Mouse (Mus musculus) neural tube, embryonic 12.5 days (tissue): Measurements from ENCODE around the gene Pou2f2. TPM values are rescaled to one million over a fixed set of nuclear protein-coding genes. Genes with fewer than 3 reads are reported as not detected.

Experiments
- ATAC-seq: fragments of 200-750 bp; cut with Nextera tagmentation; 2 replicates; pipeline ENCODE4 v1.8.0; 2017; ENCODE audit warnings: low read depth, mild to moderate bottlenecking, moderate TSS enrichment, moderate library complexity; ENCODE audit not compliant: low FRiP score
- H3K27ac ChIP-seq: fragments of 300-500 bp; sonication (generic); 2 replicates; pipeline ENCODE4 v1.5.1; 2016
- H3K27me3 ChIP-seq: fragments of 300-500 bp; sonication (generic); replicated peaks from 2 replicates; pipeline ENCODE4 v1.6.1; 2016; ENCODE audit warnings: mild to moderate bottlenecking
- H3K36me3 ChIP-seq: fragments of 300-500 bp; sonication (generic); 2 replicates; pipeline ENCODE4 v1.6.1; 2016; ENCODE audit warnings: mild to moderate bottlenecking
- H3K4me1 ChIP-seq: fragments of 300-500 bp; sonication (generic); 2 replicates; pipeline ENCODE4 v1.6.1; 2016
- H3K4me2 ChIP-seq: fragments of 300-500 bp; sonication (generic); replicated peaks from 2 replicates; pipeline ENCODE4 v1.6.1; 2016; ENCODE audit warnings: mild to moderate bottlenecking
- H3K4me3 ChIP-seq: fragments of 300-500 bp; sonication (generic); 2 replicates; pipeline ENCODE4 v1.5.1; 2016
- H3K9ac ChIP-seq: fragments of 300-500 bp; sonication (generic); 2 replicates; pipeline ENCODE4 v1.6.1; 2016; ENCODE audit warnings: mild to moderate bottlenecking
- H3K9me3 ChIP-seq: fragments of 300-500 bp; sonication (generic); 2 replicates; pipeline ENCODE4 v1.6.1; 2016; ENCODE audit warnings: mild to moderate bottlenecking
- WGBS: fragments of 180-500 bp; shearing (Covaris S2); methylation state at CpG from one replicate; pipeline ENCODE4 v1.1.7; 2016; 5-methylcytosine and 5-hydroxymethylcytosine counted together
- polyA plus RNA-seq: library from polyadenylated mRNA; unstranded; fragments of >200 nt; fragmentation: Nextera tagmentation; extraction: Ambion mirVana; gene quantifications from 2 replicates; pipeline ENCODE4 v1.2.1, GENCODE M21; 2016

Gene Pou2f2
- polyA plus RNA-seq, 1 experiment from 2014 or later = 32.6 TPM

DNA sequence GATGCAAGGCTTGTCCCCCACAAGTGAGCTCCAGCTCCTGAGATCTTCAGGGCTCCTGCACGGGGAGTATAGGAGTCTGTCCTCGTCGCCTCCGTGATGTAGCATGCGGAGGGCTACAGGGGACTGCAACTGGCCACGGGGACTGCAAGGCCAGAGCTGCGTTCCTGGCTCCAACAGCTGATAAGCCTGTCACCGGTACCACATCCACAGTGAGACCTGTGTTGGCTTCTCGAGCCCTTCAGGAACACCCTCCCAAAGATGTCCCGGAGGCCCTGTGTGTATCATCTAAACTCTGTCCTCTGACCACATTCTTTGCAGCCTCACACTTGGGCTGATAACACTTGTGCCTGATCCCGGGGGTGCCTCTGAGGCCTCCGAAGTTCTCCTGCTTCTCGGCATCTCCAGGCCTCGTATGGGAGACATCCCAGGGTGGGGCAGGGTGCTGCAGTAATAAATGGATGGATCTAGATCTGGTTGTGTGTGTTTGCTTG, 23.3 kb downstream of the Pou2f2 start:
- no peak overlapping the region for H3K9ac ChIP-seq
- no peak overlapping the region for H3K27ac ChIP-seq
- 35% methylated on average over 14 of the region's 14 CpGs for WGBS

DNA sequence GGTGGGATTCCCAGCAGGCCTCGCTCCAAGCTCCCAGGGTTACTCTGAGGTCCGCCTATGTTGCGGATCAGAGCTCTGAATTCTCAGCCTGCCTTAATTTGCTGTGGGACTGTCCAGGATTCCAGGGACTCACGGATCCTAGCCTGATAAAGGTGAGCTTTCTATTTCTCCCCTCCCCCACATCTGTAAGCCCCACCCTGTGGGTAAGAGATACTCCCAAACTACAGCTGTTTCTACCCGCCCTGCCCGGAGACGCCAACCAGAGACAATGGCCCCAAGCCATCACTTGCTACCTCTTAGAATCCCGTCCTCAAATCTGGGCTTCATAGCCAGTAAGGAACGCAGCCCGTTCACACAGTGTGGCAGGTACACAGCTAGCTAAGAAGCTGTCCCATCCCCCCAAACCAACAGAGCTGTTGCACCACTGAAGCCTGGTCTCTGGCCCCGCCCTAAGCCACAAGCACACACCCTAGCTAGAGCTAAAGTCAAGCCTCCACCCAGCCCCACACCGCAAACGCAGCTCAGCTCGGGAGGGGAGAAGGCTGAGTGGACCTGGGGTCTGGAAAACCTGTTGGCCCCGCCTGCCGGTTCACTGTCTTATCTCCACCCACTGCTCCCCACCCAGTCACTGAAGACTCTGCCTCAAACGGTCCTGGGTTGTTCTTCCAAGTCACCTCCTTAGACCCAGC, 23.9 kb downstream of the Pou2f2 start:
- peak overlapping the region; percentile 54 for H3K4me2 ChIP-seq
- no peaks in the 10 kb centered on the region for H3K27me3 ChIP-seq
- H3K4me1 ChIP-seq = peaks cover 61% of the 10 kb centered on the region
- WGBS = 14% methylated on average over 17 of the region's 17 CpGs
- no peaks in the 10 kb centered on the region for H3K36me3 ChIP-seq
- H3K9ac ChIP-seq = peak overlapping the region; percentile 58; the same call in 1 of the 2 replicates
- no peak for ATAC-seq
- no peak overlapping the region for H3K4me3 ChIP-seq
- no peak overlapping the region; the same call in 1 of the 2 replicates for H3K27ac ChIP-seq
- H3K9me3 ChIP-seq = no peaks in the 10 kb centered on the region

More for the DNA sequence above, 23.3 kb downstream of the Pou2f2 start:
- H3K9me3 ChIP-seq = no peaks in the 10 kb centered on the region
- no peak for ATAC-seq
- peak overlapping the region; percentile 54 for H3K4me2 ChIP-seq
- no peaks in the 10 kb centered on the region for H3K36me3 ChIP-seq
- no peaks in the 10 kb centered on the region for H3K27me3 ChIP-seq
- peaks cover 55% of the 10 kb centered on the region for H3K4me1 ChIP-seq
- H3K4me3 ChIP-seq = no peak overlapping the region

DNA sequence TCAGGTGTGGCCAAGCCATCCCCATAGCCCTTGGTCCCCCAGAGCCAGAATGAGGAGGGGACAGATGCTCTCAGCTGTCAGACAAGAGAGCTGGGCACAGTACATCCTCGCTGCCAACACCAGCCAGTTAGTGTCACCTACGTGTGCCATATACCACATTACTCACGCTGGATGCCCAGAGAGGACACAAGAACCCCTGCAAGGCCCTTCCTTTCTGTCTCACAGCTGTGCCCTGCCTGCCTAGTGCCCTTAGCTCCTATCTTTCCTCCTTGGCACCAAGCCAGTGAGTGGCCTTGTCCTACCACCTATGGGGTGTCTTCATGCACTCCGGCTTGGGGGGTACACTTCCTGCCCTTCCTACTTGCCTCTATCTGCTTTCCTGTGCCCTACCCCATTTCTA, 24.9 kb downstream of the Pou2f2 start:
- Histone ChIP-seq H3K9ac (peak overlapping the region; percentile 58), H3K9me3 (no peaks in the 10 kb centered on the region), H3K27me3 (no peaks in the 10 kb centered on the region), H3K27ac (peak overlapping the region; percentile 88; the same call in 1 of the 2 replicates), H3K4me3 (peak overlapping the region; percentile 25; the same call in 1 of the 2 replicates), H3K4me2 (peak overlapping the region; percentile 54), H3K36me3 (no peaks in the 10 kb centered on the region), H3K4me1 (peaks cover 70% of the 10 kb centered on the region)
- ATAC-seq = no peak
- 52% methylated on average over 4 of the region's 4 CpGs for WGBS

DNA sequence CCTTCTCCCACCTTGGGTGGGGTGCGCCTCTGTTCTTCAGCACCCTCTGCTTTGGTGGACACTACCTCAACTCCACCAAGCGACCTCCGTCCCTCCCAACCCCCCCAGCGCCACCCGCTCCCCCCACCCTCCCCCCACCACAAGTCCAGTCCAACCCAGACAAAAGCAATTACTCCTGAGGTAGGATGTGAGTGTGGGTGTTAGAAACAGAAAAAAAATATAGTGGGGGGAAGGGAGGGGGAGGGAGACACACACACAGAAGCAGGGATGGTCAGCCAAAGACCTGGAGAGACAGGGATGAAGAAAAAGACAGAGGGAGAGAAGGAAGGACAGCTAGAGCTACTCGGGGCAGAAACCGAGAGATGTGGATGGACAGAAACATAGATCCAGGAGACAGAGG, 25.7 kb downstream of the Pou2f2 start:
- peak overlapping the region; percentile 88 for H3K27ac ChIP-seq
- no peak for ATAC-seq

DNA sequence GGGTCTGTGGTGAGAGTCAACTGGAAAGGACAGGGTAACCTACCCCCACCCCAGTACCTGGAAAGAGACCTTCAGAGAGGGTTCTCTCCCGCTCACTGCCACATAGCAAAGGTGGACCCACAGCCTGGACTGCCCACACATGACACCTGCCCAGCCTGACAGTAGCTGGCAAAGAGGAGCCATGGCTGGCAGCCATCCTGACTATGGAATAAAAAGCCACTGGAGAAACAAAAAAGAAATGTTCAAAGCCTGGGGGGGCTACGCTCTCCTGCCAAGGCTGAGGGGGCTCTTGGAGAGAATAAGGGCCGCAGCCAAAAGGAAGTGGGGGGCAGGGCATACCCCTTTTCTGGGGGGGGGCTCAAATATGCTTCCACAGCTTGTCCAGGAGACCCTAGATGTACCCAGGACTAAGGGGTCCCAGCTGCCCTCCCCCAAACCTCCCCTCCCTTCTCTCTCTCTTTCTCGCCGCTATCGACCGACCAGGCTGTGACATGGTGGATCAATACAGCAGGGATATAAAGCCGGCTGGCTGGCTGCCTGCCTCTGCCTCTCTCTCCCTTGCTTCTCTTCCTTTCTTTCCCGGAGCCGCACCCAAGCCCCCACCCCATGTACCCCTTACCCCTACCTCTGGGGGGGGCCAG, 27.5 kb downstream of the Pou2f2 start:
- Histone ChIP-seq H3K9me3 (no peaks in the 10 kb centered on the region), H3K4me3 (peak overlapping the region; percentile 25), H3K36me3 (peaks cover 4% of the 10 kb centered on the region; the same call in 1 of the 2 replicates), H3K4me1 (peaks cover 74% of the 10 kb centered on the region), H3K27me3 (no peaks in the 10 kb centered on the region), H3K27ac (peak overlapping the region; percentile 88), H3K9ac (peak overlapping the region; percentile 58), H3K4me2 (peak overlapping the region; percentile 54)
- no peak for ATAC-seq
- WGBS = 22% methylated on average over 10 of the region's 10 CpGs

More for the DNA sequence above, 25.7 kb downstream of the Pou2f2 start:
- Histone ChIP-seq H3K4me3 (peak overlapping the region; percentile 25), H3K4me2 (peak overlapping the region; percentile 54), H3K9ac (peak overlapping the region; percentile 58), H3K4me1 (peaks cover 74% of the 10 kb centered on the region), H3K9me3 (no peaks in the 10 kb centered on the region), H3K36me3 (no peaks in the 10 kb centered on the region), H3K27me3 (no peaks in the 10 kb centered on the region)
- 31% methylated on average over 7 of the region's 7 CpGs for WGBS

DNA sequence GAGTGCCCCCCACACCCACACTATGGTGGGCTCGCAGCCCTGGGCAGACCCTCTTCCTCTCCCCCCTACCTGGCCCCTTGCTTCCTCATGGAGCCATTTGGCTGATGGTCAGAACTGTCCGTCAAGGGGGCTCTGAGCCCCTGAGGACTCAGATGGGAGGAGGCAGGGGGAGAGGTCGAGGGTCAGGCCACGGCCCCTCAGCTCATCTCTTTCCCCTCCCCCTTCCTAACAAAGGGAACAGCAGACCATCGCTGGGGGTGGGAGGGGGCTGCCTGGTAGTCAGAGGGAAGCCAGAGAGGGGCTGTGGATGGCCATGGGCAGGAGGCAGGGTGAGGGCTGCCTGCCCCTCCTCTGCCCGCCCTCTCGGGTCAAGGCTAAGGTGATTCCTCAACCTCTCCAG, 28.5 kb downstream of the Pou2f2 start:
- H3K27me3 ChIP-seq = no peaks in the 10 kb centered on the region

DNA sequence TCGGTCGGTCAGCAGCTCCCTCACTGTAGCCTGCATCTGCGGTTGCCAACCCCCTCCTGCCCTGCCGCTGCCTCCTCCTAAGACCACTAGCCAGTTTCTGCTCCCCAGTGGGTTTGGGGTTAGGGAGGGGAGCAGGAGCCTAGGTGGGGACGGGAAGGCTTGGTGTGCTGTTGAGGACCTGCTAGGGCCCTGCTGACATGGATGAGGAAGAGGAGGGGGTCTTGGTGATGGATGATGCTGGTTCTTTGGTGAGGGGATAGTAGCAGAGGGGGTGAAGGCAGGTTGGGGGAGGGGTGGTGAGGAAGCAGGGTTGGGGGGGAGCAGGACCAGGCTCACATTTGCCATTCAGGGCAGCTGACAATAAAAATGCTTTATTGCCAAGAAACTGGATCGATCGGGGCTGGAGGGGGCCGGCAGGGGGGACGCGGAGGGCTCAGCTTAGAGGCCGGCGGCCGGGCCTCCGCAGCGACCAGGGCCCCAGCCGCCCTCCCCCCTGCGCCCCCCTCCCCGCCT, 29.3 kb downstream of the Pou2f2 start:
- 0% methylated on average over 5 of the region's 18 CpGs for WGBS
- Histone ChIP-seq H3K9ac (no peak overlapping the region), H3K4me3 (no peak overlapping the region), H3K4me1 (peaks cover 60% of the 10 kb centered on the region), H3K36me3 (peaks cover 4% of the 10 kb centered on the region; the same call in 1 of the 2 replicates), H3K9me3 (no peaks in the 10 kb centered on the region), H3K4me2 (peak overlapping the region; percentile 54), H3K27ac (peak overlapping the region; percentile 88), H3K27me3 (no peaks in the 10 kb centered on the region)
- ATAC-seq = peak; percentile 30

More for the DNA sequence above, 28.5 kb downstream of the Pou2f2 start:
- peaks cover 4% of the 10 kb centered on the region; the same call in 1 of the 2 replicates for H3K36me3 ChIP-seq
- peak overlapping the region; percentile 88 for H3K27ac ChIP-seq
- H3K4me1 ChIP-seq = peaks cover 68% of the 10 kb centered on the region
- 0% methylated on average over 7 of the region's 7 CpGs for WGBS
- no peaks in the 10 kb centered on the region for H3K9me3 ChIP-seq
- H3K4me2 ChIP-seq = peak overlapping the region; percentile 54
- ATAC-seq = peak; percentile 27
- H3K4me3 ChIP-seq = no peak overlapping the region
- H3K9ac ChIP-seq = peak overlapping the region; percentile 42

DNA sequence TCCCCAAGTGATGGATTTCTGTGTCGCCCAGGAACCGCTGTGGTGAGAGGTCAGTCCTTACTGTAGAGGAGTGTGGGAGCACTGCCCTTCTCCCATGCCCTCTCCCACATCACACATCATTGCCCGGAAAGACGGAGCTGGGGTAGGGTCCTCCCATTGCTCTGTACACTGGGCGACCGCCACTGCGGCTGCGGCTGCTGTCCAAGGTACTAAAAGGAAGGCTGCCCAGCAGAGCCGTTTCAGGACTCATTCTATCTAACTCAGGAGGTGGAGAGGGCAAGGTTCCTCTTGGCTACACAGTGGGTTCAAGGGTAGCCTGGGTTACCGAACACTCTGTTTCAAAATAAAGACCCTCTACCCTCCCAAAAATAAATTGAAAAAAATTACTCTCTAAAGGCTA, 33.6 kb downstream of the Pou2f2 start:
- 7% methylated on average over 10 of the region's 10 CpGs for WGBS
- no peak for ATAC-seq

DNA sequence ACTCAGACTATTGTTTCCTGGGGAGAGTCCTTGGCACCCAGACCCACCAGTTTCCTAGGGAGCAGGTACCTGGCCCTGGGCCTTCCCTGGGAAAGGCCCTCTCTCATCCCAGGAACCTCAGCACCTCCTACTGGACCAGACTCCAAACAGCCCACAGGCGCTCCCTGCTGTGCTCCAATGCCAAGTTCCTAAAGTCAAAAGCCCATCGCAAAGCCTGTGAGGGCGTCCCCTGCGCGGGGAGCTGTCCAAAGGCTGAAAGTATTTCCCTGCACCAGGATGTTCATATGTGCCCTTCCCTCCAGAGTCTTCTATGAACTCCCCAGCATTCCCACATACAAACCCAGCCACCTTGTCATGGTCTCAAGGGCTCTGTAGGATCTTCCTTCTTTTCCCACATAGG, 37.8 kb downstream of the Pou2f2 start:
- no peaks in the 10 kb centered on the region for H3K27me3 ChIP-seq
- WGBS = 5% methylated on average over 5 of the region's 5 CpGs

More for the DNA sequence above, 33.6 kb downstream of the Pou2f2 start:
- no peak overlapping the region for H3K27ac ChIP-seq
- no peaks in the 10 kb centered on the region for H3K9me3 ChIP-seq
- no peak overlapping the region for H3K4me3 ChIP-seq
- no peak overlapping the region for H3K4me2 ChIP-seq
- H3K27me3 ChIP-seq = no peaks in the 10 kb centered on the region
- no peak overlapping the region for H3K9ac ChIP-seq
- peaks cover 16% of the 10 kb centered on the region for H3K4me1 ChIP-seq
- H3K36me3 ChIP-seq = peaks cover 4% of the 10 kb centered on the region; the same call in 1 of the 2 replicates

DNA sequence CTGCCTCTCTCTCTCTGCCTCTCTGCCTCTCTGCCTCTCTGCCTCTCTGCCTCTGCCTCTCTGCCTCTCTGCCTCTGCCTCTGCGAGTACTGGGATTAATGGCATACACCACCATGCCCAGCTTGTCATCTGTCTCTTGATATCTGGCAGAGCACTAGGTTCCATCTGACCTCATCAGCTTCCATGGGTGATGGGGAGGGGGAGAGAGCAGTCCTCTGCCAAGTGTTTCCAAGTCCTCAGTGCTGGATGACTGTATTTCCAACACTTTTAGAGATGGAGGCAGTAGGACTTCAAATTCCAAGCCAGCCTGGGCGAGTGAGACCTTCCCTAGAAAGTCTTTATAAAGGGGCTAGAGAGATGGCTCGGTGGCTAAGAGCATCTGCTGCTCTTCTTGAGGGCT, 42.0 kb downstream of the Pou2f2 start:
- H3K4me1 ChIP-seq = peaks cover 23% of the 10 kb centered on the region
- peaks cover 3% of the 10 kb centered on the region; the same call in 1 of the 2 replicates for H3K36me3 ChIP-seq
- 0 out of 2 replicates have a peak, but pooled peaks cover 3% of the 10 kb centered on the region for H3K9me3 ChIP-seq
- peaks cover 14% of the 10 kb centered on the region for H3K27me3 ChIP-seq
- H3K4me2 ChIP-seq = no peak overlapping the region
- no peak overlapping the region for H3K27ac ChIP-seq
- no peak overlapping the region for H3K4me3 ChIP-seq
- no peak for ATAC-seq
- no peak overlapping the region for H3K9ac ChIP-seq
- 50% methylated on average over 3 of the region's 3 CpGs for WGBS

More for the DNA sequence above, 37.8 kb downstream of the Pou2f2 start:
- no peak overlapping the region for H3K9ac ChIP-seq
- ATAC-seq = no peak
- no peak overlapping the region for H3K4me2 ChIP-seq
- H3K27ac ChIP-seq = no peak overlapping the region
- no peaks in the 10 kb centered on the region for H3K9me3 ChIP-seq
- no peak overlapping the region for H3K4me3 ChIP-seq
- H3K4me1 ChIP-seq = no peaks in the 10 kb centered on the region
- no peaks in the 10 kb centered on the region for H3K36me3 ChIP-seq

DNA sequence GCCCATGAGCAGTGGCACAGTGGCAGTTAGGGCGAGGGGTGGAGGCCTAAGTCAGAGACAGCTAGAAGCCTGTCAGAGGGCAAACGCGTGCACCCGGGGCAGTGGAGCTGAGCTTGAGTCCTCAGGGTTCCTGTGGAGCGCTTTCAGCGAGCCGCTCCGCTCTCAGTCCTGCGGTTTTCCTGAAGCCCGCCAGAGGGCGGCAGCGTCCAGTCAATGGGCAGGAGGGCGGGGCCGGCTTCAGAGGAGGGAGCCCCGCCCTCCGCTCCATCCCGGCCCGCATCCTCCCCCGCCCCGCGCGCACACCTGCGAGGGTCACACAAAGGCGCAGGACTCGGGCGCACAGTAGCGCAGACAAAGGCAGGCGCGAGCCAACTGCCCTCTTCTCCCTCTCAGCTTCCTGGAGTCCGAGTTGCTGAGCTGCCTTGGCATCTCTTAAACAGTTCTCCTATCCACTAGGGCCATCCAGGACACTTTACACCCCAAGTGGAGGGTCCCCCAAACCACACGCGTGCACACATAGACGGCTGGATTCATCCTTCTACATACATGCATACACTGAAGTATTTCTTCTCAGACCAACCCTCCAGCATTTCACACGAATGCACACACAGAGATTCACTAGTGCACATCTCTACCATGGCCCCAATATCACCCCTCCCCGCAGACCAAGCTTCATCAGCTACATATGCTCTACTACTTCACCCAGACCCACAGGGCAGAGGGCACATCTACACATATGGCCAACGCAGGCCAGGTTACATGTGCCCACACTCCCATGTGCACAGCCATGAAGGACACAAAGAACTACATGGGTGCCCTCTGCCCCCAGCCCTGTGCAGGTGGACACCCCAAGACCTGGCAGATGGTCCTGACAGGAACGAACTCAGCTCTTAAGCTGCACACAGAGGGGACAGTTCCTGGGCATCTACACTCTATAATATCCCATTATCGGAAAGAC, 46.2 kb downstream of the Pou2f2 start:
- Histone ChIP-seq H3K9ac (0 out of 2 replicates have a peak overlapping the region, but pooled peaks have one; percentile 18), H3K27me3 (peaks cover 20% of the 10 kb centered on the region), H3K4me3 (0 out of 2 replicates have a peak overlapping the region, but pooled peaks have one; percentile 10), H3K4me1 (peaks cover 27% of the 10 kb centered on the region), H3K27ac (peak overlapping the region; percentile 32; the same call in 1 of the 2 replicates), H3K4me2 (peak overlapping the region; percentile 59), H3K36me3 (peaks cover 3% of the 10 kb centered on the region; the same call in 1 of the 2 replicates), H3K9me3 (0 out of 2 replicates have a peak, but pooled peaks cover 3% of the 10 kb centered on the region)
- 8% methylated on average over 38 of the region's 38 CpGs for WGBS
- ATAC-seq = peak; percentile 67
